Mouse (Mus musculus) fibroblast of lung, adult 2 months (primary cell): ENCODE results near the gene Nt5c3b.

Source experiments
- DNase-seq: peaks from one replicate; pipeline ENCODE4 v3.0.0-alpha.2; 2011; ENCODE audit warnings: low read depth

Nt5c3b gene

GRCm38 (mm10) chr11:100379311-100379710, 62.3 kb downstream of the Nt5c3b start:
- DNase-seq, result no peak

- DNase-seq, result no peak
Observed at GRCm38 (mm10) chr11:100378446-100378845, 63.2 kb downstream of the Nt5c3b start.

DNA sequence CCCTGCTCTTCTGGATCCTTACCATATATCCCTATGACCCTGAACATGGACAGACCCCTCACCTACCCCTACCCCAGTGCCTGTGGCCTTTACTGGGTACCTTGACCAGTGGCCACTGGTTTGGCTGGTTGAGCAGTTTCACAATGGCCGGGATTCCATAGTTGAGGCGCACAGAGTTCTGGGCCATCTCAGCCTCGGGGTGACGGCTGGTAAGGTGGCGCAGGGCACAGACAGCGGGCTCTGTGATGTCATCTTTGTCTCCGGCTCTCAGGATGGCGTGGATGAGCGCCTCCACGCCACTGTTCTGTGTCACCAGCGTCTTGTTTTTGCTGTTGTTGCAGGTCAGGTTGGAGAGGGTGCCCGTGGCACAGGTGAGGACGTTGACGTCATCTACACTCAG, 63.6 kb downstream of the Nt5c3b start:
- no peak for DNase-seq

DNA sequence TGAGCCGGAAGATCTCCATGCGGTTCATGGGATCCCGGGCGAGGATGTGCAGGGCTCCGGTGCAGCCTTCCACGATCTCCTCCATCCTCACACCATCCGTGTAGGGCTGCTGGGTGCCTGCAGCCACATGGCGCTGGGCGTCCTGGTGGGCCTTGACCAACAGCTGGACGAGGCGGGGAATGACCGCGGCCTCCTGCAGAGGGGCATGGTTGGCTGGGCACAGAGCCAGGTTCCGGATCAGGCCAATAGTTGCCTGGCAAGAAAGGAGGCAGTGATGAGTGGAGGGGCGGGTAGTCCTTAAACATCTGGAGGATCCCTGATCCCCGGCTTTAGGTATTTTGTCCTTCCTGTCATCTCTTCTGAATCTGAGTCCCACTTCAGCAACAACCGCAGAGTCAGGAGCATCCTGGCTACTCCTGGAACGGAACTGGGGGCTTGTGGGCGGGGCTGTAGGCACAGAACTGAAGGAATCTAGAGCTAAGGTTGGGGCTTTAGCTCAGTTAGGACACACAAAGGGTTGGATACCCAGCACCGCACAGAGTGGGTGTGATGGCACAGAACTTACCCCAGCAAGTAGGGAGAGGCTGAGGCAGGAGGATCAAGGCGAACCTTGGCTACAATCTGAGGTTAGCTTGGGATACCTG, 64.7 kb downstream of the Nt5c3b start:
- DNase-seq, result no peak

- DNase-seq, result no peak
Observed at GRCm38 (mm10) chr11:100376005-100376404, 65.6 kb downstream of the Nt5c3b start.

GRCm38 (mm10) chr11:100375127-100375526, 66.5 kb downstream of the Nt5c3b start:
- no peak for DNase-seq
